Mouse (Mus musculus) thymus, adult 2 months (tissue): ENCODE results near the gene Plod3. TPM values are rescaled to one million over a fixed set of nuclear protein-coding genes. Genes with fewer than 3 reads are reported as not detected.

Experiments used
- DNase-seq: peaks from one replicate; pipeline ENCODE4 v3.0.0; 2021
- H3K27ac ChIP-seq: fragments of 200-500 bp; 2 replicates; pipeline ENCODE4 v1.5.1; 2012; ENCODE audit warnings: low read length, control low read depth; ENCODE audit not compliant: control insufficient read depth, insufficient read depth
- H3K27me3 ChIP-seq: fragments of 200-500 bp; 2 replicates; pipeline ENCODE4 v1.6.1; 2012; ENCODE audit warnings: mild to moderate bottlenecking, low read length, moderate library complexity, mixed read lengths; ENCODE audit not compliant: control insufficient read depth, insufficient read depth
- H3K36me3 ChIP-seq: fragments of 200-500 bp; 2 replicates; pipeline ENCODE4 v1.6.1; 2012; ENCODE audit warnings: mild to moderate bottlenecking, low read length, moderate library complexity; ENCODE audit not compliant: control insufficient read depth, insufficient read depth
- H3K4me1 ChIP-seq: fragments of 200-500 bp; replicated peaks from 2 replicates; pipeline ENCODE4 v1.6.1; 2012; ENCODE audit warnings: low read length; ENCODE audit not compliant: control insufficient read depth, insufficient read depth
- H3K4me3 ChIP-seq: fragments of 200-500 bp; 2 replicates; pipeline ENCODE4 v1.5.1; 2012; ENCODE audit warnings: mild to moderate bottlenecking, low read length, control low read depth, moderate library complexity; ENCODE audit not compliant: control insufficient read depth, insufficient read depth
- CTCF ChIP-seq: fragments of 200-500 bp; IDR thresholded peaks from 2 replicates; pipeline ENCODE4 v1.5.1; 2012; ENCODE audit warnings: mild to moderate bottlenecking, control low read depth, low read length, moderate library complexity, borderline replicate concordance; ENCODE audit not compliant: control insufficient read depth, poor library complexity, insufficient read depth; ENCODE audit errors: extremely low read depth
- POLR2A ChIP-seq: fragments of 200-500 bp; IDR thresholded peaks from 2 replicates; pipeline ENCODE4 v1.6.1; 2012; ENCODE audit warnings: mild to moderate bottlenecking, low read length, control low read depth, moderate library complexity; ENCODE audit not compliant: control insufficient read depth, poor library complexity, insufficient read depth; ENCODE audit errors: extremely low read depth
- WGBS: fragments of 180-500 bp; shearing (Covaris S2); methylation state at CpG from one replicate; pipeline ENCODE4 v1.1.7; 2018; 5-methylcytosine and 5-hydroxymethylcytosine counted together
- polyA plus RNA-seq: library from polyadenylated mRNA; depleted of rRNA; stranded (reverse); fragments of >200 nt; gene quantifications from 2 replicates; pipeline ENCODE4 v1.2.3, GENCODE M21; 2012

Gene Plod3
- polyA plus RNA-seq, 1 experiment: 41.9 TPM

DNA sequence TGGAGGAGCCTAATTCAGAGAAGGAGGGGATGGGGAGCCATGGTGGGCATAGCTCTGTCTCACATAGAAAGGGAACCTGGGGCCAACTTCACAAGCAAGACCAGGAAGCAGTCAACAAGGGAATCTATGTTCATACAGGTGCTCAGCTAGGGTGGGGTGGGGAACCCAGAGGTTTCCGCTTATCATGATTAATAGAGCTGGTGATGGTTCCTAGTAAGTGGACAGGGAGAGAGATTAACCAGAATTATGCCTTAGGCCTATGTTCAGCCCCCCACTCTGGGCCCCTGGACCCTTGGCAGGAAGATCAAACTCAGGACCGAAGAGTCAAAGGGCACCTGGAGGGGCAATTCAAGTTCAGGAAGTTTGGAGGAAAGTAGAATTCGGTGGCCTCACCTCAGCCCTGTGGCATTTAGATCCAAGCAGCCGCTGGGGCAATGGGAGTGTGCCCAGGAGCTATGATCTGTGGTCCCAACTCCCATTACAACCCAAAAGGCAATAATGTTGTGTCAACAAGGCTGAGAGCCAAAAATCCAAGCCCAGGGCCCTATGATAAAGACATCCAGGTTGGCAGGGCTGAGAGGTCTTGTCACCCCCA lies 19.9 kb upstream of the Plod3 start:
- peaks cover 6% of the 10 kb centered on the region; the same call in 1 of the 2 replicates for H3K36me3 ChIP-seq
- WGBS: 81% methylated on average over 4 of the region's 4 CpGs

DNA sequence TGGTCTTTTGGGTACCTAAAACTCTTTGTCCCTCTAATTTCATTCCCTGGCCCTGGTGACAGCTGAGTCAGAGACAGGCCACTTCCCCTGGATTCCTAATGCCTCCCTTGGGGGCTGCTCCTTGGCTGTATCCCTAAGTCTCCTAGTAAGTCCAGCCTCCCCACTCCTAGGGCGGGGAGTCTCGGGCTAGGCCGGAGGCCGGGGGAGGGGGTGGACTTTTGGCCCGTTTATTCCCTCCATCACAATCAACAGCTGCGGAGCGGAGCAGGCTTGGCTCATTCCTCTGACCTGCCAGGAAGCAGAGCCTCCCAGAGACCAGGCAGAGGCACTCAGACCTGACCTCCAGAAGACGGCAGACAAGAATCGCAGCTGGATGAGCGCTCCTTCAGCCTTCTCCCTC lies 19.2 kb upstream of the Plod3 start:
- TF ChIP-seq POLR2A (no peak), CTCF (no peak)
- Histone ChIP-seq H3K27ac (no peak overlapping the region), H3K4me1 (no peaks in the 10 kb centered on the region), H3K36me3 (peaks cover 6% of the 10 kb centered on the region; the same call in 1 of the 2 replicates), H3K4me3 (no peak overlapping the region), H3K27me3 (no peaks in the 10 kb centered on the region)
- WGBS: 94% methylated on average over 10 of the region's 10 CpGs
- no peak for DNase-seq

More for the DNA sequence above, 19.9 kb upstream of the Plod3 start:
- no peak for DNase-seq
- no peak for TF ChIP-seq CTCF
- no peak for TF ChIP-seq POLR2A
- H3K27ac ChIP-seq: no peak overlapping the region
- no peaks in the 10 kb centered on the region for H3K27me3 ChIP-seq
- no peak overlapping the region for H3K4me3 ChIP-seq
- H3K4me1 ChIP-seq: no peaks in the 10 kb centered on the region

DNA sequence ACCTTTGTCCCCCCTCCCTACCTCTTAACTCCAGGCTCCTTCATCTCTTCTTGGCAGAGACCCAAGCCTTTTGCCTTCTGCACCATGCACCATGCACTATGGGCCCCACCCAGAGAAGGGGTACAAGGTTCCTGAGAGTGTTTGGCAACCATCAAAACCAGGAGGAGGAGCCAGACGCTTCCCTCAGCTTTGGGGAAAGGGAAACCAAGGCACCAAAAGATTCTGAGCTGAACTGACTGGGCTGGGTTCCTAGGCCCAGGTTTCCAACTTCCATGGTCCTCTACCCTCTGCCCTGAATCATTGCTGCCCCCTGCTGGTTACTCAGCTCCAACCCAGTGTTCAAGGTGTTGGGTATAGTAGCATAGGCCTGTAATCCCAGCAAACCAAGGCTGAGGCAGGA lies 16.1 kb upstream of the Plod3 start:
- no peaks in the 10 kb centered on the region for H3K4me1 ChIP-seq
- H3K27ac ChIP-seq: no peak overlapping the region
- DNase-seq: peak; percentile 72
- H3K36me3 ChIP-seq: no peaks in the 10 kb centered on the region
- WGBS: 79% methylated on average over 1 of the region's 1 CpGs
- no peak overlapping the region for H3K4me3 ChIP-seq
- H3K27me3 ChIP-seq: no peaks in the 10 kb centered on the region
- TF ChIP-seq CTCF: peak; percentile 54; the same call in 1 of the 2 replicates
- no peak for TF ChIP-seq POLR2A

DNA sequence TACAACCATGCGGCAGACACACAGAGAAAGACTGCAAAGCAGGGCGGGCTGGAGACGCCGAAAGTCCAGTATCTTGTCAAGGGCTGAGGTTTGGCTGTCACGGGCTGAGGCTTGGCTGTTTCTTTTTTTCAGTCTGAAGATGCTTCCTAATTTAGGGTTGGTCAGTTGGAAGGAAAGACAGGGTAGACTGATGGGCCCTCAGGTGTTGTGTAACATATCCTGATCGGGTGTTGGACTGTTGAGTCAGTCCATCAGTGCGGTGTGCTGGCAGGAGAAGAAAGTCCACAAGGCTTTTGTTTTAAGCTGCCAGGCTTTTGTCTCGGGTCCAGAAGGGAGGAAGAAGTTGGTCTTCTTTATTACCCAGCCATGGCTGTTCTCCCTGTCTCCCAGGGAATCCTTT lies 13.1 kb upstream of the Plod3 start:
- H3K4me3 ChIP-seq: no peak overlapping the region
- H3K36me3 ChIP-seq: no peaks in the 10 kb centered on the region
- WGBS: 85% methylated on average over 8 of the region's 8 CpGs
- no peak for DNase-seq
- no peak overlapping the region for H3K27ac ChIP-seq
- H3K4me1 ChIP-seq: no peaks in the 10 kb centered on the region
- TF ChIP-seq CTCF: no peak
- no peak for TF ChIP-seq POLR2A
- H3K27me3 ChIP-seq: no peaks in the 10 kb centered on the region

DNA sequence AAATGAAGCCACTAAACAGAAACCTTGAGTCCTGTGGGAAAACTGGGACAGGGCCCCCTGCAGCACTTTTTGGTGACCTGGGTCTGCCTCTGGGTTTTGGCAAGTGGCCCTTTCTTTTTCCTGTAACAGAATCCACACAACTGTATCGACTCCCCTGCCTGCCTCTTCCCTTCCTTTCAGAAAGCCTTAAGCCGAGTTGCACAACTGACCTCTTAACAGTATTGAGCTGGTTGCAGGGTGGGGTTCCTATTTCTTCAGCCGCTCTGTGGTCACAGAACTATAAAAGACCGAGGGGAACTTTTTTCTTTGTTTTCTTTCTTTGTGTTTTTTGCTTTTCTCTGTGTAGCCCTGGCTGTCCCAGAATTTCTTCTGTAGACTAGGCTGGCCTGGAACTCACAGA lies 9.1 kb upstream of the Plod3 start:
- Histone ChIP-seq H3K27ac (no peak overlapping the region), H3K4me1 (no peaks in the 10 kb centered on the region), H3K4me3 (no peak overlapping the region), H3K36me3 (no peaks in the 10 kb centered on the region), H3K27me3 (no peaks in the 10 kb centered on the region)
- WGBS: 24% methylated on average over 4 of the region's 4 CpGs
- TF ChIP-seq CTCF: no peak
- TF ChIP-seq POLR2A: no peak
- no peak for DNase-seq

DNA sequence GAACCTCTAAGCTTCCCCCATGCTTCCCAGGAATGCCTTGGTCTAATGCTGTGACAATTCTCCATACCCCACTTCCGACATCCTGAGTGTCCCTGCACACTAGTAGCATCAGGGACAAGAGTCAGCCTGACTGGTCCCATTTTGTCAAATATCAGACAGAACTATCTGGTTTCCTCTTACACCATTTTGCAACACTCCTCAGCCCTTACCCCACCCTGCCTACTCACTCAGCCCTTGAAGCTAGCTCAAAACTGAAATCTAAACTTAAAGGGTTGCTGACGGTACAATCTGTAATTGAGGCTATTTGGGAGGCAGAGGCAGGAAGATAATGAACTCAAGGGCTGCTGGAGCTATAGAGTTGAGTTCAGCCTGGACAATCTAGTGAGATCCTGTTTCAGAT lies 7.1 kb upstream of the Plod3 start:
- Histone ChIP-seq H3K36me3 (no peaks in the 10 kb centered on the region), H3K27ac (no peak overlapping the region), H3K4me3 (no peak overlapping the region), H3K27me3 (no peaks in the 10 kb centered on the region), H3K4me1 (no peaks in the 10 kb centered on the region)
- WGBS: 90% methylated on average over 2 of the region's 2 CpGs
- no peak for DNase-seq
- no peak for TF ChIP-seq POLR2A
- TF ChIP-seq CTCF: no peak

DNA sequence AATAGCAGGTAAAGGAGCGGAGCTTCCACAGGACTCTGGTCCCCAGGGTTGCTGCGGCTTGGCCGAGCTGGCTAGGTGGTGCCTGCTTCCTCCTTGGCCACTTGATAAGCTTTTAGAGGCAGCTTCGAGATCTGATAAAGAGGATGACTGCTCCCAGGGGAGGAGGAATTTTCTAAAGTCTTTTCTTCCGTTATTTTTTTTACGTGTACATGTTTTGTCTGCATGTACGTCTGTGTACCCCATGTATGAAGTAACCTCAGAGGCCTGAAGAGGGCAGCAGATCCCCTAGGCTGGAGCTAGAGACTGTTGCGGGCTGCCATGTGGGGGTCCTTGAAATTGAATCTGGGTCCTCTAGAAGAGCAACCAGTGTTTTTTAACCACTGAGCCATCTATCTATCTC lies 5.8 kb upstream of the Plod3 start:
- no peaks in the 10 kb centered on the region for H3K36me3 ChIP-seq
- 94% methylated on average over 8 of the region's 8 CpGs for WGBS
- DNase-seq: no peak

More for the DNA sequence above, 5.8 kb upstream of the Plod3 start:
- Histone ChIP-seq H3K27ac (no peak overlapping the region), H3K4me1 (0 out of 2 replicates have a peak, but pooled peaks cover 1% of the 10 kb centered on the region), H3K27me3 (no peaks in the 10 kb centered on the region), H3K4me3 (no peak overlapping the region)
- TF ChIP-seq POLR2A (no peak), CTCF (no peak)
